Mouse (Mus musculus) heart, adult 2 months (tissue): ENCODE data around the gene Ces1d.

Source experiments
- CTCF ChIP-seq: fragments of 200-600 bp; IDR thresholded peaks from 2 replicates; pipeline ENCODE4 v1.8.1; 2022; ENCODE audit warnings: antibody characterized with exemption, mild to moderate bottlenecking, moderate library complexity
- EP300 ChIP-seq: fragments of 200-500 bp; IDR thresholded peaks from 2 replicates; pipeline ENCODE4 v1.6.1; 2011; ENCODE audit warnings: low read depth, low read length, control low read depth; ENCODE audit not compliant: insufficient read depth

- no peak for TF ChIP-seq EP300
- TF ChIP-seq CTCF: no peak
These were observed 23.1 kb downstream of the Ces1d start for GRCm38 (mm10) chr8:93174554-93174953.
